Mouse (Mus musculus) heart, postnatal 36 days (tissue): ENCODE data around the gene Sobp. TPM values are rescaled to one million over a fixed set of nuclear protein-coding genes. Genes with fewer than 3 reads are reported as not detected.

ENCODE experiments used
- DNase-seq, 2 experiments: peaks; one replicate each; pipeline ENCODE4 v3.0.0; 2021 to 2022
- intact Hi-C: fragments of 180-260 bp; cut with DNase I; formaldehyde crosslinking; loops from one replicate; pipeline ENCODE4 v1.15.1; 2025
- total RNA-seq, 2 experiments: library from RNA; stranded (reverse); gene quantifications; 2 replicates each; pipeline ENCODE4 v1.2.3; 2021

Gene Sobp
- total RNA-seq, 2 experiments from 2014 or later = 13.3 to 13.9 TPM

DNA sequence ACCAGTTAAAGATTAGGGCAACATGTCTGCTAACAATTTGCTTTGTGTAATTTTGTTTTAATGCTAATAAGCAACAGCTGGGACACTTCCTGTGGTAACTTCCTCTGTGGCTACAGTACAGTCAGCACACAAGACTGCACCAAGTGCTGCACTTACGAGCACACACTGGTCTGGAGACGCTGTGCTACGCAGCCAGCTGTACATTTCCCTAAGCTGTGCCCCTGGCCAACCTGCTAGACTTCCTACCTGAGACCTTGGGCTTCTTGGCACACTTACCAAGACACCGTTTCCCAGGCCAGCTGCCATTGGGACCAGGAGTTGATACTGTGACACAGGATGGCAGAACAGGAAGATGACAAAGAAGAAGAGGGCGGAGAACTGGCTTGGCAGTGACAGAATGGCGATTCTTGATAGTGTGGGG, 212.1 kb downstream of the Sobp start:
- intact Hi-C loops = no loop called here
- peak in 1 of 2 experiments; percentile 44 for DNase-seq

DNA sequence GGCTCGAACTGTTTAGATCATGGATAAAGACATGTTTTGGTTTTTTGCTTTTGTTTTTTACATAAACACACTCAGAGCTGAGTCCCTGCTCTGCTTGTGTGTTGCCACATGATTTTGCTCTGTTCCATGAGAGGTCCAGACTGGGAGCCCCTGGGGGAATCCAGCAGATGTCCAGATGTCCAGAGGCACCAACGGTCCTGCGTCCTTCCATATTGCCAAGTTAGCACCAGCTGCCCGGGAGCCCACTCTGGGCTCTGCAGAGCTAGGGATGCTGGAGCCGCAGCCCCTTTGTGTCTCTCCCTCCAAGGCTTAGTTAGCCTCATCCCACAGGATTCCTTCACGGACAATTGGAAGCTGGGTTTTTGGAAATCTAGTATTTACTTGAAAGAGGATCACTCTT, 212.6 kb downstream of the Sobp start:
- intact Hi-C loops = no loop called here
- peak in 1 of 2 experiments; percentile 37 for DNase-seq

DNA sequence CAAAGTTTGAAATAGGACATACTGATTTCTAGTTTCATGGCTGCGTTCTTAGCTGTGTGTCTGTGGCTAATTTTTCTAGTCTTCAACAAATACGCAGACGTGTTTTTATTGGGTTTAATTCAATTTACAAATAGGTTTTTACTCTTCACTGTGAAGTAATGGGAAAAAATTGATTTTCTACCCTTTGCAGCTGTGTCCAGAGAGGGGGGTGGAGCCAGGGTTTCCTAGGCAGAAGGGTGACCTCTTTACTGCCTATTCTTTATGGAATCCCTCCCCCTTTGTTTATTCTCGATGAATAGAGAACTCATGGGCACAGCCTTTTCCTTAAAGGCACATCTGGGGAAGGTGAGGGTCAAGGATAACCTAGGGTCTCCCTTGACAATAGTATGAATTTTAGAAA, 215.6 kb downstream of the Sobp start:
- intact Hi-C loops = loop anchor here (1.0 to 5.0 kb wide), 3 partner anchors 29 to 494 kb away; no protein-coding TSS in a partner anchor
- DNase-seq = no peak

DNA sequence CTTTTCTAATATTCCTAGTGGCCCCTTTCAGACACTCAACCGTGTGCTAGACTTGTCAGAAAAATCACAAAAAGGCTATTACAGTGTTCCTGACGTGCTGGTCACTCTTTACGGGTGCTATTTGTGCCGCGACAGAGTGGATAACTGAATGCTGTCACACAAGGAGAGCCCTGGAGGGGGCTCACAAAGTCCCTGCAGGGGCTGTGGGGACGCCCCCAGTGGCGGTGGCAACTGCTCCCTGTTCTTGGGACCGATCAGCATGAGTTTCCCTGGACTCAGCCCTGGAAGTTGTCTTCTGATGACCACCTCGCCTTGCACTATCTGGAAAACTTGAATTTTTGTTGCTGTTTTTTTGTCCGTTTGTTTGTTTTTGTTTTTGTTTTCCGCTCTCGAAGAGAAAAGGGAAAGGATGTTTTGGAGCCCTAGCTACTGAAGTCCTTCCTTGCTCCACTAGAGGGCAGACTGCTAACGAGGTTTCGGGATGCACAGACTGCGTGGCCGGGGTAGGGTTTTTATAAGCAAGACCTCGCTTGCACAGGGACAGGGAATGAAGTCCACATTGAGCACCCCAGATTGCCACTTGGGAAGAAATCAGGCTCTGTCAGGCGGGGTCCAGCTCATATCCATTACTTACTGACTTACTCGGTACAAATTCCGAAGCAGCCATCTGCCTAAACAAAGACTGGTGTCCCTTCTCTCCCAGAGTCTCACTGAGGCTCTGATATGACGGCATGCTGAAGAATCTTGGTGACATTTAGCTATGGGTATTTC, 216.3 kb downstream of the Sobp start:
- DNase-seq = peak; percentile 75
- intact Hi-C loops = loop anchor here (1.0 to 5.0 kb wide), 3 partner anchors 29 to 494 kb away; no protein-coding TSS in a partner anchor

DNA sequence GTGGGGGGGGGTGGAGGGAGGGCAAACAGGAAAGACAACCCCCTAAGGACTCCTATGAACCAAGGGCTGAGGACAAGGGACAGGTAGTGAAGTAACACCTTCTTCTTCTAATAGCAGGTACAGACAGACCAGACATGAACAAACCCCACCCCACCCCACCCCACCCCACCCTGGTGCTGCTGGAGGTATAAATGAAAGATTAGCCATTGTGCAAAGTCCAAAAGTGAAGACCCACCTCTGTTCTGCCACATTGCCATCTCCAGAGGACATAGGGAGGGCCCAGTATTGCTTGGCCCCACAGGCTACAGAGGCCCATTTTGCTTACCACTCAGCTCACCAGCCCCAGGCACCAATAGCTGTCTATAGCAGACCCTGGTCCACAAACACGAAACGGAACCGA, 219.1 kb downstream of the Sobp start:
- DNase-seq = no peak
- intact Hi-C loops = loop anchor here (5.0 kb wide), 2 partner anchors 422 to 497 kb away; no protein-coding TSS in a partner anchor

DNA sequence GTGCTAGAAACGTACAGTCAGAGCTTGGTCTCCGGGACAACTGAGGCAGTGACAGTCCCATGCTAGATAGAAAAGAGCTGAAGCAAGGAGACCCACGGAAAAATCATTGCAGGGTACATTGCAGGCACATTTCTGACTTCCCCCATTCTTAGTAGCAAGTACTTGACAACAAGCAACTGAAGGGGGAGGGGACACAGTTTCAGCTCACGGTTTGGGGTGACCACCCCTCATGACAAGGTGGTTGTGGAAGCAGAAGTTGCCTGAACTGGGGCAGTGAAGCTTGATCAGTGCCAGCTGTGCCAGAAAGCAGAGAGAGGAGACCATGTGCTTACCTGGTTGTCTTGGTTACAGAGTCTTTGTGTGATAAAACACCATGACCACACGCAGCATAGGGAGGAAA, 220.7 kb downstream of the Sobp start:
- intact Hi-C loops = no loop called here
- no peak for DNase-seq

Other genes with a start within 250 kb of the Sobp start
- gene 9030612E09Rik, start 174 bp upstream of the Sobp start, total RNA-seq = 1 to 10 TPM; 2.1 to 2.2 TPM
- gene Pdss2, start 47.0 kb upstream of the Sobp start, total RNA-seq = 10 to 100 TPM; 28.4 to 32.2 TPM